Comparison of ENCODE assay signal across 8 mouse cellular contexts in the genomic region with DNA sequence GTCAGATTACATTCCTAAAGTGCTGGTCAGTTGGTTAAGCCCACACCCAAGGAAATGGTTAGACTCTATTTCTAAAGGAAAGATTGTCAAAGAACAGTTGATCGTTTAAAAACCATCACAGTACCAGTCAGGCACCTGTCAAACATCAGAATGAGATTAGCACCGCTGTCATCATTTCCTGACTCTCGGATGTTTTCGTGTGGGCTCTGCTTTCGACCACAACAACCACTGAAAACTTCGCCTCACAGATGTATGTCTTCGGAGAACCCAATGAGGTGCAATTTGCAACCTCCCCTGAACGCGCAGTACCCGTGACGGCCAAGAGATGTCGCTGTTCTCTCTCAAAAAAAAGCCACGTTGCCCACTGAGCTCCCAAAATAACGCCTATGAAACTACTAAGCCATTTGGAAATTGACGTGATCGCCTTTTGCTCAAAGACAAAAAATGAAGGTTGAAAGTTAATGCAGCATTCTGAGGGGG.
DNase-seq lines count a peak whose midpoint lies in the region; ATAC-seq lines count a peak whose summit lies in the region.

No protein-coding gene starts in this region.

- H3K9me3 ChIP-seq in forebrain, embryonic 10.5 days: no peaks in the 10 kb centered on the region
- H3K9me3 ChIP-seq in forebrain, embryonic 12.5 days: no peaks in the 10 kb centered on the region
- H3K9me3 ChIP-seq in limb, embryonic 15.5 days: no peaks in the 10 kb centered on the region

- no peak overlapping the region for H3K9ac ChIP-seq in forebrain, embryonic 12.5 days
- no peak overlapping the region for H3K9ac ChIP-seq in limb, embryonic 15.5 days

- no peaks in the 10 kb centered on the region for H3K36me3 ChIP-seq in forebrain, embryonic 10.5 days (replicated peaks)
- no peaks in the 10 kb centered on the region for H3K36me3 ChIP-seq in forebrain, embryonic 12.5 days (replicated peaks)
- H3K36me3 ChIP-seq in limb, embryonic 15.5 days: no peaks in the 10 kb centered on the region

- DNase-seq in forebrain, embryonic 10.5 days (ENCODE audit: extremely low spot score, low spot score): peak; percentile 80
- DNase-seq in embryo, embryonic 10.5 days (ENCODE audit: low spot score): peak; percentile 87
- peak; percentile 92 for DNase-seq in heart, adult 11 months
- DNase-seq in kidney, adult 8-10 months: peak; percentile 20 to 69
- peak; percentile 53 to 75 for DNase-seq in spleen, postnatal 10 days (ENCODE audit: low spot score in 2 of 2)

- ATAC-seq in forebrain, embryonic 12.5 days (ENCODE audit: low FRiP score): no peak
- ATAC-seq in limb, embryonic 15.5 days (ENCODE audit: insufficient number of reproducible peaks, low FRiP score, low TSS enrichment, low read depth): no peak
- peak; percentile 85 for ATAC-seq in monocyte, adult 5-6 weeks (replicated peaks; ENCODE audit: insufficient number of reproducible peaks, low FRiP score, low TSS enrichment, poor library complexity, severe bottlenecking)

- H3K4me3 ChIP-seq in forebrain, embryonic 10.5 days: no peak overlapping the region
- no peak overlapping the region for H3K4me3 ChIP-seq in forebrain, embryonic 12.5 days (replicated peaks)
- H3K4me3 ChIP-seq in limb, embryonic 15.5 days: no peak overlapping the region

- 0 out of 2 replicates have a peak, but pooled peaks cover 5% of the 10 kb centered on the region for H3K4me1 ChIP-seq in forebrain, embryonic 10.5 days
- no peaks in the 10 kb centered on the region for H3K4me1 ChIP-seq in forebrain, embryonic 12.5 days
- H3K4me1 ChIP-seq in limb, embryonic 15.5 days: no peaks in the 10 kb centered on the region

- H3K27me3 ChIP-seq in forebrain, embryonic 10.5 days (ENCODE audit: poor library complexity, severe bottlenecking): no peaks in the 10 kb centered on the region
- H3K27me3 ChIP-seq in forebrain, embryonic 12.5 days: no peaks in the 10 kb centered on the region
- no peaks in the 10 kb centered on the region for H3K27me3 ChIP-seq in limb, embryonic 15.5 days

- 11% methylated on average over 16 of the region's 16 CpGs for WGBS in forebrain, embryonic 10.5 days
- WGBS in forebrain, embryonic 12.5 days: 9% methylated on average over 16 of the region's 16 CpGs
- 7% methylated on average over 16 of the region's 16 CpGs for WGBS in limb, embryonic 15.5 days

- H3K4me2 ChIP-seq in forebrain, embryonic 12.5 days: no peak overlapping the region; the same call in 1 of the 2 replicates
- peak overlapping the region; percentile 27; the same call in 1 of the 2 replicates for H3K4me2 ChIP-seq in limb, embryonic 15.5 days

- H3K27ac ChIP-seq in forebrain, embryonic 10.5 days: no peak overlapping the region
- H3K27ac ChIP-seq in forebrain, embryonic 12.5 days: no peak overlapping the region
- H3K27ac ChIP-seq in limb, embryonic 15.5 days: no peak overlapping the region
